Mouse (Mus musculus) ES-Bruce4 (cell line): Measurements from ENCODE around the gene Tgfbr3.

Experiments used
- CTCF ChIP-seq: IDR thresholded peaks from one replicate; pipeline ENCODE4 v1.8.1; 2011; ENCODE audit warnings: low read depth, low read length
- EP300 ChIP-seq: IDR thresholded peaks from 2 replicates; pipeline ENCODE4 v1.6.1; 2011; ENCODE audit warnings: low read depth, low read length; ENCODE audit not compliant: insufficient read depth
- POLR2A ChIP-seq: IDR thresholded peaks from one replicate; pipeline ENCODE4 v1.8.1; 2011; ENCODE audit warnings: low read length; ENCODE audit not compliant: insufficient read depth

- TF ChIP-seq POLR2A (no peak), EP300 (no peak), CTCF (no peak)
These were observed 9.4 kb upstream of the Tgfbr3 start for GRCm38 (mm10) chr5:107298854-107299253.
